Mouse (Mus musculus) spleen, adult 18-20 months (tissue): Measurements from ENCODE around the gene Olfr224.
"Not testable (repeated sequence)": the region's sequence is repeated elsewhere in the genome, so short reads cannot be mapped to it uniquely, and the experiment has no call there.

Experiments
- DNase-seq, 2 experiments: peaks; one replicate each; pipeline ENCODE4 v3.0.0; 2022; ENCODE audit warnings: mixed read lengths in 2 of 2

Olfr224 gene

DNA sequence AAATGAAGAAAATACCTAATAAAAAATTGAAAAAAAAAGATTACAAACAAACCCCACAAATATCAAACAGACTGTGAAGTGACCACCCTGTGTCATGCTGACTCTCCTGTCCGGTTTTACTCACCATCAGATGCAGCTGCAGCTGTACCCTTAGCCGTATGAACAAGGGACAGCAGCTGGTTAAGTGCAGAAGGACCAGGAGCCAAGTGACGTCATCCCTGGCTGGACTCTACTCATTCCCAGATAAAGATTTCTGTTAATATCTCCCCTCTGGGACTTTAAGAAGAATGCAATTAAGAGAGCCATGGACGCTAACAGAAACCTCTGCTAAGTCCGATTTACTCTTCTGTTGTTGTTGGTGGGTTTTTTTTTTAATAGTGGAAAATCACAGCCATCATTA, at the start of gene Olfr224:
Gene Olfr224, minus strand, starts transcription at position 149 of the 400 bp plus-strand sequence.
- DNase-seq: no peak

- no peak for DNase-seq
Observed at GRCm38 (mm10) chr11:58618793-58619192, 48.4 kb upstream of the Olfr224 start.

GRCm38 (mm10) chr11:58618369-58618768, 48.0 kb upstream of the Olfr224 start:
- no peak for DNase-seq

DNA sequence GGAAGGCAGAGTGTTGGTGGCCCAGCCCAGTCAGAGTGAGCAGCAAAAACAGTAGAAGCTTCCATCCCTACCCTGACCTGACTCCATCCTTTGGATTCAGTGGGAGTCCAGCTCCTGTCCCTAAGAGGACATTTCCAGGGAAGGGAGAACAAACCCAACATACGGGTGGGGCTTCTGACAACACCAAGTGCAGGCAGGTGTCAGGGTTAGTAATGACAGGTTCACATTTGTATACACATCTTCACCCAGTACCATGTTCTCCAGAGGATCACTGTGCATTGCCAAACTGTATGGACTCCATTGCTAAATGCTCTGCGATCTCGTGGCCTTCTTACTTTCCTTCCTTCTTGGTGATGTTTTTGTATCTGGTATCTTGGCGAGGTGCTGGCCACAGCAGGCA, 45.6 kb upstream of the Olfr224 start, which contains the start of gene 2210407C18Rik:
Gene 2210407C18Rik, minus strand, starts transcription at position 101 of the 400 bp plus-strand sequence.
- no peak for DNase-seq

DNA sequence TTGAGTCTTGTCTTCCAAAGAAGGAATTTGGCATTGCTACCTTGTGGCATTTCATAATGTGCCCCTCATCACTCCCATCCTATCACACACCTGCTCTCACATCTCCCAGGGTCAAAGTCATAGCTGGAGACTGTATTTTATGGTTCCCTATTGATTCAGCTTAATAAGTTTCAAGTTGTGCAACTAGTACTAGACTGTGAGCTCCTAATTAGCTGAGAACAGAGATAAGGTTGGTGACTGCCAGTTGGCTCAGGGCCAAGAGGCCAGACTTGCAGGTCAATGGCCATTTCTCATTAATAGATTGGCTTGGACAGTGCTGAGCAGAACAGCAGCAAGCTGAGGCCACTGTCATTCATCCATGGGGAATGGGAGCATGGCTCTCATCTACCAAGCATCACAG, 44.2 kb upstream of the Olfr224 start:
- no peak for DNase-seq

- no peak for DNase-seq
Observed at GRCm38 (mm10) chr11:58613359-58613758, 43.0 kb upstream of the Olfr224 start.

- DNase-seq: no peak
Observed at GRCm38 (mm10) chr11:58607030-58607429, 36.7 kb upstream of the Olfr224 start.

GRCm38 (mm10) chr11:58606177-58606919, 36.0 kb upstream of the Olfr224 start:
- no peak for DNase-seq

DNA sequence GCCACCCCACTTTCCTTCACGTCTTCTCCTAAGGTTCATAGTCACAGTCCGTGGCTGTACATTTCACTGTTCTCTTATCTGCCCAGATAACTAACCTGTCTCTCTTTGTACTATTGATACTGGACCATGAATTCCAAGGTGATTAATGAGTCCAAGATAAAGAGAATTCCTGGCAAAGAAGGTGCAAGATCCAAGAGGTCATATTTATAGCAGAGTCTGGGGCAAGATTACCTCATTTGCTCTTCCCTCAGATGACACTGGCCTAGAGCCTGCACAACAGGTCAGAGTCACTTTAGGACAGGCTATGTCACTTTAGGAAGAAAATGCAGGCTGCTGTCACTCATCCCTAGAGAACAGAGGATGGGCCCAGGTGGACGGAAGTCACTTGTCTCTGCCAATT, 34.9 kb upstream of the Olfr224 start:
- no peak for DNase-seq

DNA sequence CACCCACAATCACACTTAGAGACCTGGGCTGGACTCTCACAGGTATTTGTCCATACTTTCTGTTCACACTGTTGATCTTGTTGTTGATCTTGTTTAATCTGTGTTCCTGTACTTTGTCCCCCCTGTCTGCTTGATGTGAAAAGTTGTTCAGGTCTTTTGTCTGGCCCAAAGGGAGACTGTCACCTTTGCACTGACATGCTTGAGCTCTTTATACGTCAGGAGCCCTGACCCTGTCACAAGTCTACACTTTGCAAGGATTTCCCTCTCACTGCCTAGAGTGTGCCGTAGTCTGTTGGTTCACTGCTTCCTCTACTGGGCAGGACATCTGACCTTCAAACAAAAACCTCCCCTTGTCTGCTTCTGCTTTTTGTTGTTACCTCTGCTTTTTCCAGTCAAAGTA, 34.3 kb upstream of the Olfr224 start:
- DNase-seq: no peak

DNA sequence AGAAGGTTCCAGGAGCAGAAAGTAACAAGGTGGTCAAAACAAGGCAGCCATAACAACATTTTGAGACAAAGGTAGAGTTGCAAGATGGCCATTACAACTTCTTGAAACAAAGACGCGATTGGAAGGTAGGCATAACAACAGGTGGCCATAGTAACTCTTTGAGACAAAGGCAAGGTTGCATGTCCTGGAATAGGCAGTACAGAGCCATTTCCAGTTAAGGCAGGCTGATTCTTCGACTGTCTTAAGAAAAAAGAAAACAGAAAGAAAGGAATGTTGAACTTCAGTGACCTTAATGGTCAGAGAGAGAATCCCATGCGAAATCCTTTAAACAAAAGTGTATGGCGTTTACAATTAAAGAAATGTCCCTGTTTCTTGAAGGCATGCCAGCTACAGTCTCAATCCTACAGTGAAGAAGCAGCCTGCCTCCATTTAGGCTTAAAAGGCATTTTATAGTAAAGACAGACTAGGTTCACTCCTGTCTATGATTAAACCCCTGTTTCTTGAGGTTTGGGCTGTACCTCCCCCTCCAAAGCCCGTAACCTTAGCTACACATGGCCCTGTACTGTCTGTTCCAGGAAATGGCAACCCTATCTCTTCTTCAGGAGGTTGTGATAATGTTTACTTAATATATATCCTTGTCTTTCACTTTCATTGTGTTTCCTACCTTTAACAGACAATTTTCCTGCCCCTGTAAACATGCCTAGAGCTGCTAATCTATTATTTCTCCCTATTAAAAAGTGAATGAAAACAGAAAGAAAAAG, 32.6 kb upstream of the Olfr224 start:
- DNase-seq: no peak

- DNase-seq: no peak
Observed at GRCm38 (mm10) chr11:58602062-58602461, 31.7 kb upstream of the Olfr224 start.

DNA sequence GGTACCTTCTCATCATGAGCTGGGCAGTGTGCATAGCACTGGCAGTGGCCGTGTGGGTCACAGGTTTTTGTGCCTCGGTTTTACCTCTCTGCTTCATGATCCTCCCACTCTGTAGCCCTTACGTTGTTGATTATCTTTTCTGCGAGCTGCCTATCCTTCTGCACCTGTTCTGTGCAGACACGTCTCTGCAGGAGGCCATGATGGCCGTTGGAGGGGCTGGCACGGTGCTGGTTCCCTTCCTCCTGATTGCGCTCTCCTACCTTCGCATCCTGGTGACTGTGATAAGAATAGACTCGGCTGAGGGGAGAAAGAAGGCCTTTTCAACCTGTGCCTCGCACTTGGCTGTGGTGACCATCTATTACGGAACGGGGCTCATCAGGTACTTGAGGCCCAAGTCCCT, 27.5 kb upstream of the Olfr224 start:
- no peak for DNase-seq

GRCm38 (mm10) chr11:58594814-58595213, 24.5 kb upstream of the Olfr224 start, which contains the start of gene Olfr324:
Gene Olfr324 (plus strand): TSS chr11:58595114.
- DNase-seq: no peak

DNA sequence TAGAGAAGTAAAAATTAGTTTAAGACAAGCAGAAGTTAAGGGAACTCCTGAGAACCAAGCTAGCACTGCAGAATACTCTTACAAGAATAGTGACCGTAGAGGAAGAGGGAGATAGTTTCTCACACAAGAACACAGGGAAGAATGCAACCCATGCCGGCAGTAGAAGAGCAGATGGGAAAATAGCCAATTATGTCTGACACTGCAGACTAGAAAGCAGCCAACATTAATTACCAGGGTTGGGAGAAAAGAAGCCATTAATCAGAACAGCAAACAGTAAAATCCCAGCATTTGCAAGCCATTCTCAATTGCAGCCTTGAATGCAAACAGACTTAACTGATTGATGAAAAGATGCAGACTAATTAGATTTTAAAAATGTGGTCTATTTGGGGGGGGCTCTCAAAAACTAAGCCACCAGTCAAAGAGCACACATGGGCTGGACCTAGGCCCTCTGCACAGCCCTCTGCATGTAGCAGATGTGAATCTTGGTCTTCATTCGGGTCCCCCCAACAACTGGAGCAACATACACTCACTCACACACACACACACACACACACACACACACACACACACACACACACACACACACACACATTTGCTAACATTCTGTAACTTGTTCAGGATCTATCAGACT, 18.4 kb upstream of the Olfr224 start:
- no peak for DNase-seq

DNA sequence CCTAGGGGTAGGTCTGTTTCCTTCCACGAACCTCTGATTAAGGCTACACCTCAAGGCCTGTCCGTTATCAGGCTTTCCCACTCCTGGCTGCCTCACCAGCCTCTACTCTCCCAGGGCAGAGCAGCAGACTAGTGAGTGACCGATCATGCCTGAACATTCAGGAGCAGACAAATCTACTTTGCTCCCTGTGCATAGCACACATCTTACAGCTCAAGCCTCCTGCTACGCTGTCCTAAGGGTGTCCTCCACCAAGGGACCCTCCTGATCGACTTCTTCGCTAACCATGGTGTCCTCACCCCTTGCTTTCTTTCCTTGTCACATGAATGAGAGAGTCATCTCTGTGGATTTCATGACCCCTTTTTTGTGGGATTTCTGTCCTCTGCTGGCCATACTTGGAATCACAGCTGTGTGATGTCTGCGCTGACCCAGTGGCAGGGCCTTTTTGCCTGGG, 17.6 kb upstream of the Olfr224 start:
- DNase-seq: peak in 1 of 2 experiments; percentile 33

DNA sequence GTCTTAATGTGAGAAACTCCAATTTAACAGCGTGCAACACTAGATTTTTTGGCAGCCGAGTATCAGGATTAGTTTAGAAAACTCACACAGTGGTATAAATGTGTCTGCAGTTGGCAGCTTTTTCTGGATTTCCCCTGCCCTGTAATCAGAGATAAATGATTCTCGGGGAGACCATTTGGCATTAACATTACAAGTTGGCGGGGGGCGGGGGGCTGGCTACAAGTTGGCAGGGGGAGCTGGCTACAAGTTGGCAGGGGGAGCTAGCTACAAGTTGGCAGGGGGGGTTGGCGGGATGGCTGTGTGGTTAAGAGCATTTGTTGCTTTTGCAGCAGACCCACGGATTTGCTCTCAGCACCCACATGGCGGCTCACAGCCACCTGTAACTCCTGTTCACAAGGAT, 8.3 kb upstream of the Olfr224 start:
- DNase-seq: no peak

DNA sequence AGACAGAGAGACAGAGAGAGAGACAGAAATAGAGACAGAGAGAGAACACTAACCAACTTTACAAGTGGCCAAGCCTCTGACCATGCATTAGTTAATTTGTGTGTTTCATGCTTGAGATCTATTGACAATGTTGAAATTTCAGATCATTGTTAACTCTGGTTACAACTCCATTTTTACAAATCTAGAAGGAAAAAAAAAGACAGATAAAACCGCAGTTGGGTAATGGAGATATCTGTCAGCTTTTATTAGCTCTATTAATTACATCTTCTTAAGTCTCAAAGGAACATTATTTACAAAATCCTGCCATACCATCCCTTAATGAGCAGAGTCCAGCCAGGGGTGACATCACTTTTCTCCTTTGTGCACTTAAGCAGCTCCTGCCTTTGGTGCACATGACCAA, 7.1 kb upstream of the Olfr224 start, which contains the start of gene Olfr325:
Gene Olfr325, plus strand, starts transcription at position 301 of the 400 bp plus-strand sequence.
- no peak for DNase-seq

DNA sequence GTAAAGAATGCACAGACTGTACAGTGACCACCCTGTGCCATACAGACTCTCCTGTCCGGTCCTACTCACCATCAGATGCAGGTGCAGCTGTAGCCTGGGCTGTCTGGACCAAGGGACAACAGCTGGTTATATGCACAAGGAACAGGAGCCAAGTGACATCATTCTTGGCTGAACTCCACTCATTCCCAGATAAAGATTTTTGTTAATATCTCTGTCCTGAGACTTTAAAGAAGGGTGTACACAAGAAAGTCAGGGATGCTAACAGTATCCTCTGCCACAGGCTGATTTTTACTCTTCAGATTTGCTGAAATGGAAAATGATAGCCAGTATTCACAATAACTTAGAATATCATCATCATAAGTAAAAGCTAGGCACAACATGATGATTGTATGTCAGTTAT, 14.8 kb downstream of the Olfr224 start, which contains the start of gene Olfr328:
Gene Olfr328, minus strand, starts transcription at position 101 of the 400 bp plus-strand sequence.
- no peak for DNase-seq

DNA sequence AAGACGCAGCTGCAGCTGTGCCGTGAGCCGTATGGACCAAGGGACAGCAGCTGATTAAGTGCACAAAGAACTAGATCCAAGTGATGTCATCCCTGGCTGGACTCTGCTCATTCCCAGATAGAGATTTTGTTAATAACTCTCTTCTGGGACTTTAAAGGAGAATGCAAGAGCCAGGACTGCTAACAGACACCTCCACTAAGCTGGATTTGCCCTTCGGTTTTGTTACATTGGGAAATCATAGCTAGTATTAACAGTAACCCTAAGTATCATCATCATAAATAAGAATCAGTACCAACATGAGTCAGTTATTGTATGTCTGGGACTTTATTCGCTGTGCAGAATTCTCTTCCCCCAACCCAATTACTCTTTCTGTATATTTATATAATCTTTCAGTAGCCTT, 24.0 kb downstream of the Olfr224 start, which contains the start of gene Olfr329-ps:
Gene Olfr329-ps, minus strand, starts transcription at position 101 of the 400 bp plus-strand sequence.
- DNase-seq: no peak

- not testable (repeated sequence) for DNase-seq
Observed at GRCm38 (mm10) chr11:58534736-58535135, 35.6 kb downstream of the Olfr224 start, which contains the start of gene Olfr330. Gene Olfr330 (minus strand): TSS chr11:58534836.

DNA sequence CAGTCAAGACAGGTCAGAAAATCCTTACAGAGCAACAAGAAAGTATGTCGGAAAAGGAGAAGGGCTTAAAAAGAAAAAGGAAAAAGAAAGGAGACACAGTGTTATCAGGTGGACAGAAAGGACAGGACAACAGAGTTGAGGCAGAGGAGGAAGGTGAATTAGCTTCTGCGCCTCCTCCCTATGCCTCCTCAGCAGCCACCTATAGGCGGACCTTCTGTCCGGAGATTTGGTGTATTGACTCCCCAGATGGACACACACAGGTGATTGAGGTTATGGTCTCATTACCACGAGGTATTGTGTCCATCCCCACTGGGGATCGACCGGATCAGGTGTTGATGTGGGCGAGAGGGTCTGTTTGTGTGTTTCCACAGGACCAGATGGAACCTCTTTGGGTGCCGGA, 50.6 kb downstream of the Olfr224 start:
- DNase-seq: peak; percentile 11 to 18

GRCm38 (mm10) chr11:58518916-58519315, 51.4 kb downstream of the Olfr224 start:
- peak; percentile 65 to 80 for DNase-seq
